Mouse (Mus musculus) kidney, postnatal 0 days (tissue): ENCODE measurements around the gene Zbtb7b. TPM values are rescaled to one million over a fixed set of nuclear protein-coding genes. Genes with fewer than 3 reads are reported as not detected.

ENCODE experiments used
- ATAC-seq: fragments of 200-750 bp; cut with Nextera tagmentation; replicated peaks from 2 replicates; pipeline ENCODE4 v1.8.0; 2017; ENCODE audit warnings: low read depth, moderate number of reproducible peaks, moderate TSS enrichment, moderate library complexity; ENCODE audit not compliant: low FRiP score
- DNase-seq: peaks from one replicate; pipeline ENCODE4 v3.0.0-alpha.2; 2016; ENCODE audit warnings: low spot score
- H3K27ac ChIP-seq: fragments of 300-500 bp; sonication (generic); 2 replicates; pipeline ENCODE4 v1.5.1; 2014; ENCODE audit warnings: mild to moderate bottlenecking
- H3K27me3 ChIP-seq: fragments of 300-500 bp; sonication (generic); 2 replicates; pipeline ENCODE4 v1.6.1; 2014; ENCODE audit warnings: low read length, mixed read lengths; ENCODE audit not compliant: insufficient read depth
- H3K36me3 ChIP-seq: fragments of 300-500 bp; sonication (generic); 2 replicates; pipeline ENCODE4 v1.6.1; 2014; ENCODE audit warnings: low read length, mixed read lengths; ENCODE audit not compliant: insufficient read depth
- H3K4me1 ChIP-seq: fragments of 300-500 bp; sonication (generic); replicated peaks from 2 replicates; pipeline ENCODE4 v1.6.1; 2014; ENCODE audit warnings: antibody characterized with exemption, low read length, mixed read lengths; ENCODE audit not compliant: insufficient read depth
- H3K4me2 ChIP-seq: fragments of 300-500 bp; sonication (generic); 2 replicates; pipeline ENCODE4 v1.6.1; 2014; ENCODE audit warnings: mild to moderate bottlenecking, low read length, moderate library complexity, mixed read lengths
- H3K4me3 ChIP-seq: fragments of 300-500 bp; sonication (generic); replicated peaks from 2 replicates; pipeline ENCODE4 v1.5.1; 2014; ENCODE audit warnings: low read depth, low read length
- H3K9ac ChIP-seq: fragments of 300-500 bp; sonication (generic); 2 replicates; pipeline ENCODE4 v1.6.1; 2014; ENCODE audit warnings: low read depth, low read length
- H3K9me3 ChIP-seq: fragments of 300-500 bp; sonication (generic); replicated peaks from 2 replicates; pipeline ENCODE4 v1.6.1; 2016; ENCODE audit warnings: low read length, inconsistent platforms, mixed read lengths
- CTCF ChIP-seq: IDR thresholded peaks from 2 replicates; pipeline ENCODE4 v1.5.1; 2016; ENCODE audit warnings: antibody characterized with exemption, low read depth, mild to moderate bottlenecking, moderate library complexity
- WGBS: fragments of 180-500 bp; shearing (Covaris S2); extraction: QIAGEN DNeasy Blood & Tissue Kit; methylation state at CpG from one replicate; pipeline ENCODE4 v1.1.7; 2014; 5-methylcytosine and 5-hydroxymethylcytosine counted together
- polyA plus RNA-seq: library from polyadenylated mRNA; unstranded; fragments of >200 nt; fragmentation: Nextera tagmentation; extraction: Ambion mirVana; gene quantifications from 2 replicates; pipeline ENCODE4 v1.2.1, GENCODE M21; 2015

Zbtb7b gene
- polyA plus RNA-seq, 1 experiment from 2014 or later, result 4.3 TPM

- Histone ChIP-seq H3K36me3 (peaks cover 15% of the 10 kb centered on the region), H3K4me3 (peak overlapping the region; percentile 46), H3K9me3 (no peaks in the 10 kb centered on the region), H3K9ac (no peak overlapping the region; the same call in 1 of the 2 replicates), H3K27ac (no peak overlapping the region), H3K4me1 (peaks cover 22% of the 10 kb centered on the region), H3K27me3 (no peaks in the 10 kb centered on the region), H3K4me2 (peak overlapping the region; percentile 91)
- 61% methylated on average over 6 of the region's 6 CpGs for WGBS
- DNase-seq (no peak), ATAC-seq (no peak)
- no peak for TF ChIP-seq CTCF
These were observed 28.1 kb upstream of the Zbtb7b start for GRCm38 (mm10) chr3:89422556-89423205.

GRCm38 (mm10) chr3:89421810-89422473 lies 27.4 kb upstream of the Zbtb7b start:
- H3K4me3 ChIP-seq, result peak overlapping the region; percentile 46
- WGBS, result 10% methylated on average over 22 of the region's 22 CpGs
- H3K4me2 ChIP-seq, result peak overlapping the region; percentile 91
- no peaks in the 10 kb centered on the region for H3K27me3 ChIP-seq
- no peaks in the 10 kb centered on the region for H3K9me3 ChIP-seq
- no peak for TF ChIP-seq CTCF
- H3K9ac ChIP-seq, result peak overlapping the region; percentile 72
- peaks cover 22% of the 10 kb centered on the region for H3K4me1 ChIP-seq
- no peak for ATAC-seq
- H3K36me3 ChIP-seq, result peaks cover 7% of the 10 kb centered on the region
- peak; percentile 39 for DNase-seq
- H3K27ac ChIP-seq, result peak overlapping the region; percentile 88

- peak overlapping the region; percentile 88 for H3K27ac ChIP-seq
- H3K27me3 ChIP-seq, result no peaks in the 10 kb centered on the region
- peak overlapping the region; percentile 46 for H3K4me3 ChIP-seq
- ATAC-seq (peak; percentile 67), DNase-seq (peak; percentile 98)
- no peak for TF ChIP-seq CTCF
- WGBS, result 4% methylated on average over 11 of the region's 11 CpGs
- H3K36me3 ChIP-seq, result peaks cover 7% of the 10 kb centered on the region; the same call in 1 of the 2 replicates
- peak overlapping the region; percentile 72 for H3K9ac ChIP-seq
- peaks cover 22% of the 10 kb centered on the region for H3K4me1 ChIP-seq
- H3K4me2 ChIP-seq, result peak overlapping the region; percentile 91
- H3K9me3 ChIP-seq, result no peaks in the 10 kb centered on the region
These were observed 26.6 kb upstream of the Zbtb7b start for GRCm38 (mm10) chr3:89421002-89421774.

GRCm38 (mm10) chr3:89420421-89420820 lies 25.8 kb upstream of the Zbtb7b start:
- ATAC-seq (no peak), DNase-seq (no peak)
- Histone ChIP-seq H3K4me3 (peak overlapping the region; percentile 46; the same call in 1 of the 2 replicates), H3K27ac (peak overlapping the region; percentile 88), H3K9ac (no peak overlapping the region), H3K27me3 (no peaks in the 10 kb centered on the region), H3K9me3 (no peaks in the 10 kb centered on the region), H3K36me3 (peaks cover 14% of the 10 kb centered on the region; the same call in 1 of the 2 replicates), H3K4me2 (peak overlapping the region; percentile 91), H3K4me1 (peaks cover 22% of the 10 kb centered on the region)
- 44% methylated on average over 2 of the region's 2 CpGs for WGBS
- TF ChIP-seq CTCF, result no peak

- Histone ChIP-seq H3K4me1 (peaks cover 22% of the 10 kb centered on the region), H3K9me3 (no peaks in the 10 kb centered on the region), H3K36me3 (peaks cover 14% of the 10 kb centered on the region), H3K4me2 (peak overlapping the region; percentile 91), H3K27ac (peak overlapping the region; percentile 97), H3K27me3 (no peaks in the 10 kb centered on the region), H3K9ac (peak overlapping the region; percentile 66), H3K4me3 (peak overlapping the region; percentile 51)
- DNase-seq (no peak), ATAC-seq (no peak)
- WGBS, result 6% methylated on average over 3 of the region's 3 CpGs
- no peak for TF ChIP-seq CTCF
These were observed 25.4 kb upstream of the Zbtb7b start for GRCm38 (mm10) chr3:89419981-89420380.

GRCm38 (mm10) chr3:89419571-89419970 lies 25.0 kb upstream of the Zbtb7b start:
- peak overlapping the region; percentile 51 for H3K4me3 ChIP-seq
- peaks cover 22% of the 10 kb centered on the region for H3K4me1 ChIP-seq
- peak overlapping the region; percentile 66 for H3K9ac ChIP-seq
- H3K4me2 ChIP-seq, result peak overlapping the region; percentile 91
- ATAC-seq (no peak), DNase-seq (peak; percentile 91)
- WGBS, result under 1% methylated on average over 9 of the region's 9 CpGs
- peak overlapping the region; percentile 97 for H3K27ac ChIP-seq
- peaks cover 15% of the 10 kb centered on the region for H3K36me3 ChIP-seq
- H3K27me3 ChIP-seq, result no peaks in the 10 kb centered on the region
- H3K9me3 ChIP-seq, result no peaks in the 10 kb centered on the region
- TF ChIP-seq CTCF, result no peak
